Comparison of ENCODE assay signal across 30 mouse cellular contexts in genomic region chr9:6067460-6067859, GRCm38 (mm10).
"Had no signal": no experiment of that assay in that cellular context is flagged by ENCODE, and none has a peak within 500 bp of the region (broad histone marks: within the 10 kb centered on the region; RNA-seq: fewer than 3 reads in every experiment).

No protein-coding gene starts in this region.

- H3K27ac ChIP-seq: left cerebral cortex, adult 2 months; limb, embryonic 10.5 days; limb, embryonic 12.5 days; limb, embryonic 13.5 days; limb, embryonic 15.5 days; liver, embryonic 12.5 days; liver, embryonic 13.5 days; liver, embryonic 14.5 days; liver, embryonic 15.5 days; lung, embryonic 15.5 days; macrophage; midbrain, embryonic 10.5 days; midbrain, embryonic 12.5 days; midbrain, embryonic 13.5 days; midbrain, embryonic 15.5 days had no signal

- H3K4me1 ChIP-seq: limb, embryonic 10.5 days; limb, embryonic 12.5 days; limb, embryonic 13.5 days; limb, embryonic 15.5 days; liver, embryonic 12.5 days; liver, embryonic 13.5 days; liver, embryonic 15.5 days; lung, embryonic 15.5 days; megakaryocyte, embryonic 14.5 days; midbrain, embryonic 10.5 days; midbrain, embryonic 12.5 days; midbrain, embryonic 13.5 days; midbrain, embryonic 15.5 days had no signal

- H3K36me3 ChIP-seq: limb, embryonic 10.5 days; limb, embryonic 12.5 days; limb, embryonic 13.5 days; limb, embryonic 15.5 days; liver, embryonic 12.5 days; liver, embryonic 13.5 days; liver, embryonic 15.5 days; lung, embryonic 15.5 days; midbrain, embryonic 10.5 days; midbrain, embryonic 12.5 days; midbrain, embryonic 13.5 days; midbrain, embryonic 15.5 days had no signal

- H3K27me3 ChIP-seq: limb, embryonic 12.5 days; limb, embryonic 13.5 days; limb, embryonic 15.5 days; liver, embryonic 12.5 days; liver, embryonic 13.5 days; liver, embryonic 15.5 days; lung, embryonic 15.5 days; megakaryocyte, embryonic 14.5 days; midbrain, embryonic 12.5 days; midbrain, embryonic 13.5 days; midbrain, embryonic 15.5 days had no signal

- H3K9ac ChIP-seq: limb, embryonic 12.5 days; limb, embryonic 13.5 days; limb, embryonic 15.5 days; liver, embryonic 12.5 days; liver, embryonic 13.5 days; liver, embryonic 14.5 days; liver, embryonic 15.5 days; liver, postnatal 0 days; lung, embryonic 14.5 days; lung, embryonic 15.5 days; midbrain, embryonic 12.5 days; midbrain, embryonic 13.5 days; midbrain, embryonic 15.5 days had no signal

- H3K9me3 ChIP-seq: limb, embryonic 10.5 days; limb, embryonic 12.5 days; limb, embryonic 13.5 days; limb, embryonic 15.5 days; liver, embryonic 12.5 days; liver, embryonic 13.5 days; liver, embryonic 15.5 days; lung, embryonic 15.5 days; midbrain, embryonic 10.5 days; midbrain, embryonic 12.5 days; midbrain, embryonic 13.5 days; midbrain, embryonic 15.5 days had no signal

- H3K4me3 ChIP-seq: left cerebral cortex, adult 2 months; limb, embryonic 10.5 days; limb, embryonic 12.5 days; limb, embryonic 13.5 days; limb, embryonic 15.5 days; liver, embryonic 12.5 days; liver, embryonic 13.5 days; liver, embryonic 15.5 days; lung, embryonic 15.5 days; megakaryocyte, embryonic 14.5 days; midbrain, embryonic 10.5 days; midbrain, embryonic 12.5 days; midbrain, embryonic 13.5 days; midbrain, embryonic 15.5 days; myocyte had no signal

- DNase-seq: left cerebral cortex, postnatal 4 days; liver; liver, embryonic 13.5 days; liver, postnatal 0 days; lung, adult 18-20 months; lung, adult 2 months; lung, embryonic 14.5 days; lung, postnatal 10 days; lung, postnatal 14 days; lung, postnatal 36 days; lung, postnatal 4 days; midbrain, embryonic 14.5 days had no signal

- ATAC-seq: liver, embryonic 12.5 days; liver, postnatal 0 days; lung, postnatal 0 days; midbrain, embryonic 13.5 days; midbrain, embryonic 15.5 days; midbrain, embryonic 16.5 days had no signal
